Comparison of ENCODE assay signal across 9 mouse cellular contexts in the genomic region with DNA sequence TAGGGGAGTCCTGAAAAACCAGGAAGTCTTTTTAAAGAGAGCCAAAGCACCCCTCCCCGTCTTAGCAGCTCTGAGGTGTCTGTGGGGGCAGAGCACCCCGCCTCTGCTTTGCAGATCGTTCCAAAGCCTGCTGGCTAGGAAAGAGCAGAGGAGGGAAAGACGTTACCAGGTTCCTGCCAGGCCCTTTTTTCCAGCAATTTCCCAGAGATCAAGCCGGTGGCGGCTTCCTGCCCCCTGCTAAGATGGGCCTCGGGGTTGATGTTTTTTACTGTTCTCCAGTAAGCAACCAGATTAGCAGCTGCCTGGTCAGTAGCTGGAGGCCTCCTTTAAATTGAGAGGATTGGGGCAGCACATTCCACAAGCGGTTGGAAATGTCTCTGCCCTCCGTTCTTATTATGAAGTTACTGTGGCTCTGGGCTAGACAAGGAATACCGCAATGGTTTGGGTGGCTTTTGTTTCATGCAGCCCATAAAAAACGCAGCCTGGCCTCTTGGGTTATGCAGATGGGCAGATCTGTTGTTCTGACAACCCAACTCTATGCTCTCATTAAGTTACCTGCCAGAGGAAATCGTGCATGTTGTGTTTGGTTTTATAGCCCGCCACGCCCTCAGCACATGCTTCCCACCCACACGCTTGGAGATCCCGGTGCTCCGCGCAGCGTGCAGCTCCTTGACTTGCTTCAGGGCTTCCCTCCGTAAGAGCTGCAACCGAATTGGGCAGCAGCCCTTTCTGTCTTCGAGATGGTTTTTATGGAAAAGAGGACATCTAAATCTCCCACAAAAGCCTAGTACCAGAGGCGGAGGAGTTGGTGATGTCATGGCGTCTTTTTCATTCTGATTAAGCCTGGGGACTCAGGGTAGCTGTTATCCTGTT.
DNase-seq lines count a peak whose midpoint lies in the region; ATAC-seq lines count a peak whose summit lies in the region.
"Had no signal": no experiment of that assay in that cellular context is flagged by ENCODE, and none has a peak within 500 bp of the region (broad histone marks: within the 10 kb centered on the region; RNA-seq: fewer than 3 reads in every experiment).

No protein-coding gene starts in this region.

- H3K27ac ChIP-seq in kidney, embryonic 15.5 days, result no peak overlapping the region
- no peak overlapping the region for H3K27ac ChIP-seq in embryonic facial prominence, embryonic 13.5 days
- H3K27ac ChIP-seq in intestine, embryonic 14.5 days (ENCODE audit: low read depth), result no peak overlapping the region
- H3K27ac ChIP-seq in neural tube, embryonic 14.5 days (ENCODE audit: low read depth, low read length), result no peak overlapping the region

- peaks cover 11% of the 10 kb centered on the region for H3K4me1 ChIP-seq in kidney, embryonic 15.5 days
- peaks cover 16% of the 10 kb centered on the region for H3K4me1 ChIP-seq in embryonic facial prominence, embryonic 13.5 days
- H3K4me1 ChIP-seq in intestine, embryonic 14.5 days (replicated peaks; ENCODE audit: control insufficient read depth, insufficient read depth, low read length), result peaks cover 6% of the 10 kb centered on the region; the same call in 1 of the 2 replicates
- 0 out of 2 replicates have a peak, but pooled peaks cover 4% of the 10 kb centered on the region for H3K4me1 ChIP-seq in neural tube, embryonic 14.5 days (ENCODE audit: control insufficient read depth, insufficient read depth, low read length)

- ATAC-seq in kidney, embryonic 15.5 days (replicated peaks; ENCODE audit: low FRiP score), result no peak
- no peak for ATAC-seq in embryonic facial prominence, embryonic 13.5 days (ENCODE audit: insufficient number of reproducible peaks, insufficient read depth, low FRiP score, low TSS enrichment, low read depth)
- no peak for ATAC-seq in intestine, embryonic 14.5 days (replicated peaks; ENCODE audit: low FRiP score, low TSS enrichment, low read depth)
- no peak for ATAC-seq in neural tube, embryonic 14.5 days (ENCODE audit: low read depth)

- peak overlapping the region; percentile 57 for H3K4me2 ChIP-seq in kidney, embryonic 15.5 days
- H3K4me2 ChIP-seq in embryonic facial prominence, embryonic 13.5 days, result peak overlapping the region; percentile 46
- H3K4me2 ChIP-seq in intestine, embryonic 14.5 days (ENCODE audit: low read length), result peak overlapping the region; percentile 27
- H3K4me2 ChIP-seq in neural tube, embryonic 14.5 days (ENCODE audit: low read depth, low read length), result peak overlapping the region; percentile 31
- H3K4me2 ChIP-seq: lung, embryonic 14.5 days had no signal

- H3K36me3 ChIP-seq in kidney, embryonic 15.5 days, result no peaks in the 10 kb centered on the region
- H3K36me3 ChIP-seq in embryonic facial prominence, embryonic 13.5 days, result no peaks in the 10 kb centered on the region
- H3K36me3 ChIP-seq in intestine, embryonic 14.5 days (ENCODE audit: control insufficient read depth, insufficient read depth, low read length), result no peaks in the 10 kb centered on the region
- H3K36me3 ChIP-seq in neural tube, embryonic 14.5 days (ENCODE audit: control insufficient read depth, insufficient read depth, low read length), result no peaks in the 10 kb centered on the region

- H3K4me3 ChIP-seq in kidney, embryonic 15.5 days (replicated peaks), result peak overlapping the region; percentile 24
- no peak overlapping the region for H3K4me3 ChIP-seq in embryonic facial prominence, embryonic 13.5 days
- H3K4me3 ChIP-seq in intestine, embryonic 14.5 days (ENCODE audit: low read depth, low read length), result no peak overlapping the region
- no peak overlapping the region for H3K4me3 ChIP-seq in neural tube, embryonic 14.5 days (ENCODE audit: low read depth, low read length)

- 20% methylated on average over 24 of the region's 24 CpGs for WGBS in kidney, embryonic 15.5 days
- WGBS in embryonic facial prominence, embryonic 13.5 days, result 27% methylated on average over 24 of the region's 24 CpGs
- 36% methylated on average over 24 of the region's 24 CpGs for WGBS in intestine, embryonic 14.5 days
- WGBS in neural tube, embryonic 14.5 days, result 30% methylated on average over 24 of the region's 24 CpGs

- H3K9ac ChIP-seq in kidney, embryonic 15.5 days, result 0 out of 2 replicates have a peak overlapping the region, but pooled peaks have one; percentile 0
- no peak overlapping the region for H3K9ac ChIP-seq in embryonic facial prominence, embryonic 13.5 days
- no peak overlapping the region for H3K9ac ChIP-seq in intestine, embryonic 14.5 days (ENCODE audit: low read length)
- H3K9ac ChIP-seq in neural tube, embryonic 14.5 days (replicated peaks; ENCODE audit: low read depth, low read length), result no peak overlapping the region
- H3K9ac ChIP-seq: lung, embryonic 14.5 days had no signal

- no peaks in the 10 kb centered on the region for H3K9me3 ChIP-seq in kidney, embryonic 15.5 days (replicated peaks)
- no peaks in the 10 kb centered on the region for H3K9me3 ChIP-seq in embryonic facial prominence, embryonic 13.5 days
- no peaks in the 10 kb centered on the region for H3K9me3 ChIP-seq in intestine, embryonic 14.5 days (ENCODE audit: control insufficient read depth, low read length)
- H3K9me3 ChIP-seq in neural tube, embryonic 14.5 days (ENCODE audit: control insufficient read depth, low read length), result no peaks in the 10 kb centered on the region

- no peak for DNase-seq in kidney, postnatal 10 days
- no peak for DNase-seq in intestine, embryonic 14.5 days (ENCODE audit: low spot score)
- no peak for DNase-seq in cerebellum, postnatal 10 days
- DNase-seq in ovary, adult 18-20 months (ENCODE audit: low spot score), result no peak
- no peak for DNase-seq in B cell, adult 2 months
- DNase-seq: lung, embryonic 14.5 days had no signal

- peaks cover 24% of the 10 kb centered on the region for H3K27me3 ChIP-seq in kidney, embryonic 15.5 days
- H3K27me3 ChIP-seq in embryonic facial prominence, embryonic 13.5 days, result peaks cover 6% of the 10 kb centered on the region
- no peaks in the 10 kb centered on the region for H3K27me3 ChIP-seq in intestine, embryonic 14.5 days (replicated peaks; ENCODE audit: control insufficient read depth, insufficient read depth, low read length)
- no peaks in the 10 kb centered on the region; the same call in 1 of the 2 replicates for H3K27me3 ChIP-seq in neural tube, embryonic 14.5 days (ENCODE audit: control insufficient read depth, insufficient read depth, low read length)
